Mouse (Mus musculus): ENCODE measurements at regions not wholly inside any gene's neighbourhood (a gene's known extent, or its start where the extent isn't known, plus 50 kb on each side); places are given as distances from the start of the nearest gene placed in this dataset.

- no peak for TF ChIP-seq CTCF (IDR thresholded peaks at IDR 0.05; ENCODE audit: extremely low read depth, insufficient read depth, insufficient read length, insufficient replicate concordance)
- no peak for TF ChIP-seq POLR2A (IDR thresholded peaks at IDR 0.05; ENCODE audit: low read depth, low read length)
These were observed 784.2 kb downstream of the Gsdmc2 start for GRCm38 (mm10) chr15:63060826-63061225.

All from spleen, adult 2 months (tissue).